Mouse (Mus musculus): Measurements from ENCODE around the gene Pnma1.

DNA sequence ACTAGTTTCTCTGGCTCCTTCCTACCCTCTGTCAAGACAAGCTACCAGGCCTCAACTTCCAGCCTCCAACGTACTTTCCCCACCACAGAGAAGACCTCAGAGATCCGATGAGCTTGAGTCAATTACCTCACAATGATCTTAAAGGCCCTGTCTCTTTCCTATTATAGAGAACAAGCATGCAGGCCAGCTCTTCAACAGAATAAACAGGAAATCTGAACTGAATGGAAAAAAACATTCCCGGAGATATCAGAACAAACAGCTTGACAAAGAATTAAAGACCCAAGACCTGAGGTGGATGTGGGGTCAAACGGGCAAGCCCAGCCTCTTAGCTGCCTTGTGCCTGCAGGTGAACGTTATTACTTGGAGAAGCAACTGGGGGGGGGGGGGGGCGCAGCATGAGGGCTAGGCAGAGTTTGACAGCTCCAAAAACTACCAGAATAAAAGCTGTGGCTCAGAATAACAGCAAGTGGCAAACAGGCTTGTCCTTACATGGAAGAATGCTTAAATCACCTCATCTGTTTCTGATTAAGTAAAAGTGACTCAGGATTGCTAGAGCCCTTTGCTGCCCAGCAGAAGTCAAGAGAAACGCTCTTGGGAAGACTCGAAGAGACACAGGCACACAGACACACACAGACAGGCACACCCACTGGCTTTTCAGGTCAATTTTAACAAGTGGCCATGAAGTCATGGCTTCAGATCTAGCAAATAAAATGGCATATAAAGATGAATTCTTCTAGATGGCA is 17.5 kb upstream of the Pnma1 start:
- no peak for TF ChIP-seq CTCF (IDR thresholded peaks at IDR 0.05)
- peak; percentile 90 for TF ChIP-seq EP300 (IDR thresholded peaks at IDR 0.05)
